Mouse (Mus musculus) hindbrain, embryonic 16.5 days (tissue): ENCODE results near the gene Kctd5. TPM values are rescaled to one million over a fixed set of nuclear protein-coding genes. Genes with fewer than 3 reads are reported as not detected.

ENCODE experiments used
- ATAC-seq: fragments of 200-750 bp; cut with Nextera tagmentation; 2 replicates; pipeline ENCODE4 v1.8.0; 2017; ENCODE audit warnings: moderate TSS enrichment, moderate library complexity
- H3K27ac ChIP-seq: fragments of 300-500 bp; sonication (generic); 2 replicates; pipeline ENCODE4 v1.5.1; 2014; ENCODE audit warnings: low read depth, mild to moderate bottlenecking, control low read depth, low read length, moderate library complexity
- H3K27me3 ChIP-seq: fragments of 300-500 bp; sonication (generic); replicated peaks from 2 replicates; pipeline ENCODE4 v1.6.1; 2014; ENCODE audit warnings: low read length; ENCODE audit not compliant: control insufficient read depth, insufficient read depth
- H3K36me3 ChIP-seq: fragments of 300-500 bp; sonication (generic); 2 replicates; pipeline ENCODE4 v1.6.1; 2014; ENCODE audit warnings: mild to moderate bottlenecking, low read length, moderate library complexity, mixed read lengths; ENCODE audit not compliant: control insufficient read depth, insufficient read depth
- H3K4me1 ChIP-seq: fragments of 300-500 bp; sonication (generic); 2 replicates; pipeline ENCODE4 v1.6.1; 2014; ENCODE audit warnings: low read depth, low read length; ENCODE audit not compliant: control insufficient read depth, insufficient read depth
- H3K4me2 ChIP-seq: fragments of 300-500 bp; sonication (generic); 2 replicates; pipeline ENCODE4 v1.6.1; 2014; ENCODE audit warnings: mild to moderate bottlenecking, low read length, control low read depth, moderate library complexity
- H3K4me3 ChIP-seq: fragments of 300-500 bp; sonication (generic); 2 replicates; pipeline ENCODE4 v1.5.1; 2014; ENCODE audit warnings: mild to moderate bottlenecking, low read length, control low read depth, moderate library complexity
- H3K9ac ChIP-seq: fragments of 300-500 bp; sonication (generic); 2 replicates; pipeline ENCODE4 v1.6.1; 2014; ENCODE audit warnings: low read depth, mild to moderate bottlenecking, control low read depth, low read length, moderate library complexity
- H3K9me3 ChIP-seq: fragments of 300-500 bp; sonication (generic); 2 replicates; pipeline ENCODE4 v1.6.1; 2014; ENCODE audit warnings: mild to moderate bottlenecking, low read length, moderate library complexity; ENCODE audit not compliant: control insufficient read depth
- WGBS: fragments of 180-500 bp; shearing (Covaris S2); extraction: QIAGEN DNeasy Blood & Tissue Kit; methylation state at CpG from one replicate; pipeline ENCODE4 v1.1.7; 2014; 5-methylcytosine and 5-hydroxymethylcytosine counted together
- polyA plus RNA-seq: library from polyadenylated mRNA; unstranded; fragments of >200 nt; fragmentation: Nextera tagmentation; extraction: Ambion mirVana; gene quantifications from 2 replicates; pipeline ENCODE4 v1.2.1, GENCODE M21; 2015

Gene Kctd5
- polyA plus RNA-seq, 1 experiment from 2014 or later: 89.9 TPM

DNA sequence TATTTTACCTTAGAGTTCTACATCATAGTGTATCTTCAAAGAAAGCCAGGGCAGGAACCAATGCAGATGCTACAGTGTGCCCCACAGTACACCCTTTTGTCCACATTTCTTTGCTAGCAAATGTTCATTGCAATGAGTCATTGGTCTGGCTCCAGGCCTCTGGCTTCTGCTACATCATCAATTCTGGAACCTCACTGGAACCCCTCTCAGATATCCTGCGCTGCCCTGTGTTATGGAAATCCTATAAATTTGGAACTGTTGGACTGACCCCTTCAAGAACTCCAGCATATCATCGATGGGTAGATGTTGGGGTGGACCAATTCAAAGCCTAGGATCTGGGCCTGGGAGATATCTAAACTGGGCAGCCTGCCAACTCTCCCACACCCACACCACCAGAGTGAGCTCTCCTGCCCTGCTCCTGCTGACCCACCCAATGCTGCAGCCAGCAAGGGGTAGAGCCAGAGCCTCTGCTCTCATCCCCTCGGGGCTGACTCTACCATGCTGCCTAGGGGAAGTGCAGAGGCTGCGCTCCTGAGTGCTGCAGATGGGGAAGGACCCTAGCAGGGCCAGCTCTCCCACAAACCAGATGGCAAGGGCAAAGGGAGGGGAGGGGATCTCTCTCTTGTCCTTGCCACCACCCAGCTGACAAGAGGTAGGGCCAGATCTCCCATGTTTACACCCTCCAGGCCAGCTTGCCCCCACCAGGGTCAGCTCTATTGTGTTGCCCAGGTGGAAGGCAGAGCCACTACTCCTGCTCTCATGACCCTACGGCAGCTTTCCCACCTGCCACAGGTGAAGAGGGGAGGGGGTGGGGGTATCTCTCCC lies 51.7 kb downstream of the Kctd5 start:
- Histone ChIP-seq H3K4me3 (no peak overlapping the region), H3K4me2 (no peak overlapping the region), H3K9ac (no peak overlapping the region), H3K36me3 (no peaks in the 10 kb centered on the region), H3K4me1 (no peaks in the 10 kb centered on the region), H3K27me3 (no peaks in the 10 kb centered on the region), H3K27ac (no peak overlapping the region), H3K9me3 (no peaks in the 10 kb centered on the region)
- ATAC-seq: no peak
- 76% methylated on average over 5 of the region's 5 CpGs for WGBS

DNA sequence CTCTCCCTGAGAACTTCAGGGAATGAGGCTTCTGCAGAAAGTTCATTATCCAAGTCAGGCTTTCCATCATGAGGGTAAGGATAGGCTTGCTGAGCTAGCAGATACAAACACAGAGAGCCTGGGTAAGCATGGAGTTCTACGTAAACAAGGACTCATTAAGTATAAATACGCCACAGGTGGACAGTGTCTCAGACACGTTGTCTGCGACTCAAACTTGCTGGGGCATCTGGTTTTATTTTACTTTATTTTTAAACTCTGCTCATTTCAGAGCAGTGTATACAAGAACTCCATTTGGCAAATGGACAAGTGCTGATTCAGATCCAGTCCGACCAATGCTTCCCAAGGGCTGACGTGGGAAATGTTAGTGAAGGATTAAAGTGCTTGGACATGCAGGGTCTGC lies 52.6 kb downstream of the Kctd5 start:
- Histone ChIP-seq H3K4me1 (no peaks in the 10 kb centered on the region), H3K27me3 (no peaks in the 10 kb centered on the region), H3K27ac (no peak overlapping the region), H3K4me3 (no peak overlapping the region), H3K9ac (no peak overlapping the region), H3K4me2 (no peak overlapping the region), H3K36me3 (no peaks in the 10 kb centered on the region), H3K9me3 (no peaks in the 10 kb centered on the region)
- ATAC-seq: no peak
- 84% methylated on average over 6 of the region's 6 CpGs for WGBS

GRCm38 (mm10) chr17:24015727-24016126 lies 57.6 kb downstream of the Kctd5 start:
- Histone ChIP-seq H3K4me3 (no peak overlapping the region), H3K4me1 (no peaks in the 10 kb centered on the region), H3K36me3 (no peaks in the 10 kb centered on the region), H3K4me2 (no peak overlapping the region), H3K9me3 (no peaks in the 10 kb centered on the region), H3K27me3 (no peaks in the 10 kb centered on the region), H3K9ac (no peak overlapping the region), H3K27ac (no peak overlapping the region)
- ATAC-seq: no peak
- 29% methylated on average over 14 of the region's 14 CpGs for WGBS

DNA sequence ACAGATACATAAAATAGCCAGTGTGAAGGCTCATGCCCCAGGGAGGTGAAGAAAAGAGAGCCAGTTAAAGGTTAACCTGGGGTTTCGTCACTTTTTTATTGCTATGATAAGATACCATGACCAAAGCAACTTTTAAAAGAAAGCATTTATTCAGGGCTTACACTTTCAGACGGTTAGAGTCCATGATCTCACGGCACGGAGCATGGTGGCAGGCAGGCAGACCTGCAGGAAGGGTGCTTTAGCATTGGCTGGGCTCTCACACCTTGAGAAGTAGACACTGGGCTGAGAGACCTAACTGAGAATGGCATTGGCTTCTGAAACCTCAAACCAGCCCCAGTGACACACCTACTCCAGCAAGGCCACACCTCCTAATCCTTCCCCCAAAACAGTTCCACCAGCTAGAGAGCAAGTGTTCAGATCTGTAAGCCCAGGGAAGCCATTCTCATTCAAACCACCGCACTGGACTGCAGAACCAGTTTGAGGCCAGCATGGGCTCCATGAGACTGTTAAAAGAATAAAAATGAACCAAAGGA lies 58.8 kb downstream of the Kctd5 start:
- Histone ChIP-seq H3K27me3 (no peaks in the 10 kb centered on the region), H3K4me2 (no peak overlapping the region), H3K9me3 (no peaks in the 10 kb centered on the region), H3K9ac (no peak overlapping the region), H3K36me3 (no peaks in the 10 kb centered on the region), H3K4me3 (no peak overlapping the region), H3K27ac (no peak overlapping the region), H3K4me1 (no peaks in the 10 kb centered on the region)
- WGBS: 87% methylated on average over 5 of the region's 5 CpGs
- no peak for ATAC-seq

- H3K27ac ChIP-seq: no peak overlapping the region
- no peak overlapping the region for H3K4me3 ChIP-seq
- no peaks in the 10 kb centered on the region for H3K36me3 ChIP-seq
- ATAC-seq: no peak
- H3K9me3 ChIP-seq: peaks cover 4% of the 10 kb centered on the region; the same call in 1 of the 2 replicates
- no peak overlapping the region for H3K4me2 ChIP-seq
- 70% methylated on average over 2 of the region's 2 CpGs for WGBS
- H3K9ac ChIP-seq: no peak overlapping the region
- no peaks in the 10 kb centered on the region for H3K27me3 ChIP-seq
- H3K4me1 ChIP-seq: no peaks in the 10 kb centered on the region
Observed at GRCm38 (mm10) chr17:24012921-24013320, 60.4 kb downstream of the Kctd5 start.

- H3K9me3 ChIP-seq: peaks cover 4% of the 10 kb centered on the region; the same call in 1 of the 2 replicates
- H3K36me3 ChIP-seq: no peaks in the 10 kb centered on the region
- no peak overlapping the region for H3K27ac ChIP-seq
- H3K9ac ChIP-seq: no peak overlapping the region
- WGBS: 66% methylated on average over 5 of the region's 5 CpGs
- H3K4me2 ChIP-seq: no peak overlapping the region
- H3K4me1 ChIP-seq: no peaks in the 10 kb centered on the region
- H3K27me3 ChIP-seq: no peaks in the 10 kb centered on the region
- no peak overlapping the region for H3K4me3 ChIP-seq
- ATAC-seq: no peak
Observed at GRCm38 (mm10) chr17:24009617-24010016, 63.7 kb downstream of the Kctd5 start.

GRCm38 (mm10) chr17:24008105-24008504 lies 65.2 kb downstream of the Kctd5 start:
- Histone ChIP-seq H3K27ac (no peak overlapping the region), H3K36me3 (no peaks in the 10 kb centered on the region), H3K9ac (no peak overlapping the region), H3K4me2 (no peak overlapping the region), H3K4me1 (no peaks in the 10 kb centered on the region), H3K27me3 (no peaks in the 10 kb centered on the region), H3K4me3 (no peak overlapping the region), H3K9me3 (peaks cover 4% of the 10 kb centered on the region; the same call in 1 of the 2 replicates)
- no peak for ATAC-seq
- 78% methylated on average over 4 of the region's 4 CpGs for whole genome bisulfite sequencing

- Histone ChIP-seq H3K4me1 (no peaks in the 10 kb centered on the region), H3K9me3 (peaks cover 4% of the 10 kb centered on the region; the same call in 1 of the 2 replicates), H3K36me3 (no peaks in the 10 kb centered on the region), H3K9ac (no peak overlapping the region), H3K4me3 (no peak overlapping the region), H3K4me2 (no peak overlapping the region), H3K27me3 (no peaks in the 10 kb centered on the region), H3K27ac (no peak overlapping the region)
- ATAC-seq: no peak
- 62% methylated on average over 1 of the region's 1 CpGs for WGBS
Observed at GRCm38 (mm10) chr17:24007391-24007790, 65.9 kb downstream of the Kctd5 start.

- WGBS: 52% methylated on average over 2 of the region's 2 CpGs
- Histone ChIP-seq H3K36me3 (no peaks in the 10 kb centered on the region), H3K27ac (no peak overlapping the region), H3K4me2 (no peak overlapping the region), H3K9me3 (peaks cover 4% of the 10 kb centered on the region; the same call in 1 of the 2 replicates), H3K4me3 (no peak overlapping the region), H3K27me3 (no peaks in the 10 kb centered on the region), H3K9ac (no peak overlapping the region), H3K4me1 (no peaks in the 10 kb centered on the region)
- no peak for ATAC-seq
Observed at GRCm38 (mm10) chr17:24006930-24007329, 66.4 kb downstream of the Kctd5 start.
